Mouse (Mus musculus) megakaryocyte, adult 5-6 weeks (primary cell): ENCODE measurements around the gene Rbm10. TPM values are rescaled to one million over a fixed set of nuclear protein-coding genes. Genes with fewer than 3 reads are reported as not detected.

Source experiments
- ATAC-seq: 2 replicates; pipeline ENCODE4 v1.8.0; 2016; ENCODE audit warnings: mild to moderate bottlenecking, inconsistent platforms; ENCODE audit not compliant: poor library complexity, severe bottlenecking
- total RNA-seq, 2 experiments: library from RNA; stranded (forward) in 1 of 2; stranded (reverse) in 1 of 2; fragments of 153-499, 151-499 nt in 1 of 2; fragments of 221-1000, 200-1000 nt in 1 of 2; gene quantifications; 2 replicates each; pipeline versions ENCODE4 v1.2.3 to v1.2.4; 2015 to 2017

Rbm10 gene
- total RNA-seq, 2 experiments from 2014 or later = 17.3 to 44.0 TPM

- ATAC-seq = no peak
These were observed 78.5 kb downstream of the Rbm10 start for GRCm38 (mm10) chrX:20695842-20696241.

Other genes starting within 250 kb of the Rbm10 start
- gene Jade3, start 191.8 kb upstream of the Rbm10 start, total RNA-seq (2015) = 3.2 and 4.8 TPM in 2 replicates
- gene Jade3, start 191.8 kb upstream of the Rbm10 start, total RNA-seq (2017) = 4.3 and 6.7 TPM in 2 replicates
- gene Rgn, start 67.7 kb upstream of the Rbm10 start, total RNA-seq (2015) = not detected in 2 replicates
- not detected in 2 replicates for gene Rgn, start 67.7 kb upstream of the Rbm10 start, total RNA-seq (2017)
- gene Ndufb11, start 116 bp downstream of the Rbm10 start, total RNA-seq (2015) = 169 and 180 TPM in 2 replicates
- gene Ndufb11, start 116 bp downstream of the Rbm10 start, total RNA-seq (2017) = 84.7 and 91.6 TPM in 2 replicates
- gene Uba1, start 40.8 kb downstream of the Rbm10 start, total RNA-seq (2015) = 116 and 133 TPM in 2 replicates
- gene Uba1, start 40.8 kb downstream of the Rbm10 start, total RNA-seq (2017) = 142 and 148 TPM in 2 replicates
- gene Cdk16, start 70.5 kb downstream of the Rbm10 start, total RNA-seq (2015) = 41.2 and 53.5 TPM in 2 replicates
- 21.7 and 22.9 TPM in 2 replicates for gene Cdk16, start 70.5 kb downstream of the Rbm10 start, total RNA-seq (2017)
- 5.5 and 5.8 TPM in 2 replicates for gene Usp11, start 86.4 kb downstream of the Rbm10 start, total RNA-seq (2015)
- gene Usp11, start 86.4 kb downstream of the Rbm10 start, total RNA-seq (2017) = 5.1 and 5.2 TPM in 2 replicates
- gene Araf, start 180.3 kb downstream of the Rbm10 start, total RNA-seq (2015) = 52.8 and 56.6 TPM in 2 replicates
- 25.9 and 41.2 TPM in 2 replicates for gene Araf, start 180.3 kb downstream of the Rbm10 start, total RNA-seq (2017)